Mouse (Mus musculus) adrenal gland, postnatal 14 days (tissue): ENCODE measurements at regions not wholly inside any gene's neighbourhood (a gene's known extent, or its start where the extent isn't known, plus 50 kb on each side); places are given as distances from the start of the nearest gene placed in this dataset.

Experiments used
- DNase-seq: peaks from one replicate; pipeline ENCODE4 v3.0.0; 2021; ENCODE audit warnings: mixed read lengths

- no peak for DNase-seq
These were observed 107.7 kb downstream of the Far1 start for GRCm38 (mm10) chr7:113621316-113621715.

GRCm38 (mm10) chr7:113621898-113622510, 108.4 kb downstream of the Far1 start:
- DNase-seq: no peak

- no peak for DNase-seq
These were observed 109.7 kb downstream of the Far1 start for GRCm38 (mm10) chr7:113623296-113623695.

- no peak for DNase-seq
These were observed 110.3 kb downstream of the Far1 start for GRCm38 (mm10) chr7:113623962-113624361.

- no peak for DNase-seq
These were observed 113.1 kb downstream of the Far1 start for GRCm38 (mm10) chr7:113626734-113627133.

- no peak for DNase-seq
These were observed 123.5 kb downstream of the Far1 start for GRCm38 (mm10) chr7:113637011-113637600.

GRCm38 (mm10) chr7:113638098-113638497, 124.5 kb downstream of the Far1 start:
- DNase-seq: no peak

- DNase-seq: no peak
These were observed 123.3 kb upstream of the Spon1 start for GRCm38 (mm10) chr7:113642540-113642939.

GRCm38 (mm10) chr7:113650631-113651030, 115.2 kb upstream of the Spon1 start:
- no peak for DNase-seq

GRCm38 (mm10) chr7:113651696-113652095, 114.1 kb upstream of the Spon1 start:
- no peak for DNase-seq

GRCm38 (mm10) chr7:113653130-113653529, 112.7 kb upstream of the Spon1 start:
- DNase-seq: peak; percentile 53

- no peak for DNase-seq
These were observed 110.5 kb upstream of the Spon1 start for GRCm38 (mm10) chr7:113655336-113655735.

- DNase-seq: no peak
These were observed 92.8 kb upstream of the Spon1 start for GRCm38 (mm10) chr7:113672779-113673595.

GRCm38 (mm10) chr7:113673596-113673956, 92.2 kb upstream of the Spon1 start:
- DNase-seq: no peak

- no peak for DNase-seq
These were observed 83.5 kb upstream of the Spon1 start for GRCm38 (mm10) chr7:113682271-113682670.

GRCm38 (mm10) chr7:113685349-113685748, 80.4 kb upstream of the Spon1 start:
- no peak for DNase-seq

GRCm38 (mm10) chr7:113686527-113686926, 79.3 kb upstream of the Spon1 start:
- DNase-seq: no peak

- no peak for DNase-seq
These were observed 78.2 kb upstream of the Spon1 start for GRCm38 (mm10) chr7:113687566-113687965.

- no peak for DNase-seq
These were observed 77.5 kb upstream of the Spon1 start for GRCm38 (mm10) chr7:113688231-113688669.

- DNase-seq: no peak
These were observed 77.1 kb upstream of the Spon1 start for GRCm38 (mm10) chr7:113688717-113689116.

GRCm38 (mm10) chr7:113689131-113689530, 76.7 kb upstream of the Spon1 start:
- DNase-seq: no peak

- DNase-seq: no peak
These were observed 74.0 kb upstream of the Spon1 start for GRCm38 (mm10) chr7:113691756-113692155.

GRCm38 (mm10) chr7:113693526-113693925, 72.3 kb upstream of the Spon1 start:
- DNase-seq: no peak

GRCm38 (mm10) chr7:113694466-113694865, 71.3 kb upstream of the Spon1 start:
- no peak for DNase-seq
